24 mouse cellular contexts compared by ENCODE assay signal in genomic region chr12:112853050-112853729, GRCm38 (mm10). TPM values are rescaled to one million over a fixed set of nuclear protein-coding genes. Genes with fewer than 3 reads are reported as not detected.
DNase-seq lines count a peak whose midpoint lies in the region; ATAC-seq lines count a peak whose summit lies in the region.
"Had no signal": no experiment of that assay in that cellular context is flagged by ENCODE, and none has a peak within 500 bp of the region (broad histone marks: within the 10 kb centered on the region; RNA-seq: fewer than 3 reads in every experiment).

No protein-coding gene starts in this region.

- H3K9me3 ChIP-seq in embryonic facial prominence, embryonic 14.5 days (ENCODE audit: control insufficient read depth, low read length): no peaks in the 10 kb centered on the region
- H3K9me3 ChIP-seq in embryonic facial prominence, embryonic 10.5 days: no peaks in the 10 kb centered on the region
- no peaks in the 10 kb centered on the region for H3K9me3 ChIP-seq in intestine, embryonic 16.5 days (ENCODE audit: control insufficient read depth, low read length)
- H3K9me3 ChIP-seq in hindbrain, embryonic 14.5 days (ENCODE audit: control insufficient read depth, low read length): no peaks in the 10 kb centered on the region
- H3K9me3 ChIP-seq: heart, embryonic 10.5 days; hindbrain, embryonic 13.5 days; limb, embryonic 15.5 days; liver, embryonic 15.5 days; midbrain, embryonic 15.5 days had no signal

- no peak for ATAC-seq in embryonic facial prominence, embryonic 14.5 days (ENCODE audit: low read depth)
- ATAC-seq in intestine, embryonic 16.5 days: peak; percentile 33; the same call in 1 of the 2 replicates
- ATAC-seq in hindbrain, embryonic 14.5 days (ENCODE audit: low FRiP score): no peak
- ATAC-seq: forebrain, embryonic 14.5 days; midbrain, embryonic 15.5 days had no signal

- no peak for DNase-seq in embryonic facial prominence, embryonic 14.5 days (ENCODE audit: low spot score)
- DNase-seq in embryonic facial prominence, embryonic 10.5 days (ENCODE audit: low spot score): no peak
- DNase-seq in thymus, postnatal 14 days: peak; percentile 14
- DNase-seq in thymus, postnatal 10 days (ENCODE audit: low spot score in 2 of 2): no peak
- DNase-seq in T-cell, adult 2 months (ENCODE audit: low spot score): peak; percentile 42
- DNase-seq in ovary, postnatal 10 days (ENCODE audit: low spot score): no peak
- DNase-seq in hindbrain, embryonic 14.5 days (ENCODE audit: low spot score): no peak
- DNase-seq: adrenal gland, postnatal 25 days; cerebellum, adult 18-20 months; cerebellum, postnatal 36 days; heart, postnatal 10 days; kidney, adult 18-20 months; retina, postnatal 1 day; thymus, postnatal 25 days had no signal

- no peak overlapping the region for H3K27ac ChIP-seq in embryonic facial prominence, embryonic 14.5 days (replicated peaks; ENCODE audit: low read depth, low read length)
- no peak overlapping the region for H3K27ac ChIP-seq in embryonic facial prominence, embryonic 10.5 days (replicated peaks)
- H3K27ac ChIP-seq in intestine, embryonic 16.5 days (ENCODE audit: low read length): no peak overlapping the region
- no peak overlapping the region for H3K27ac ChIP-seq in hindbrain, embryonic 14.5 days
- H3K27ac ChIP-seq: heart, embryonic 10.5 days; hindbrain, embryonic 13.5 days; kidney, postnatal 0 days; limb, embryonic 15.5 days; liver, embryonic 15.5 days; midbrain, embryonic 15.5 days; stomach, postnatal 0 days had no signal

- 79% methylated on average over 11 of the region's 11 CpGs for WGBS in embryonic facial prominence, embryonic 14.5 days
- 89% methylated on average over 11 of the region's 11 CpGs for WGBS in embryonic facial prominence, embryonic 10.5 days
- WGBS in intestine, embryonic 16.5 days: 70% methylated on average over 11 of the region's 11 CpGs
- 83% methylated on average over 11 of the region's 11 CpGs for WGBS in hindbrain, embryonic 14.5 days

- H3K4me3 ChIP-seq in embryonic facial prominence, embryonic 14.5 days (ENCODE audit: low read depth, low read length): no peak overlapping the region
- no peak overlapping the region for H3K4me3 ChIP-seq in embryonic facial prominence, embryonic 10.5 days
- H3K4me3 ChIP-seq in intestine, embryonic 16.5 days (ENCODE audit: low read length): no peak overlapping the region
- no peak overlapping the region for H3K4me3 ChIP-seq in hindbrain, embryonic 14.5 days (replicated peaks; ENCODE audit: low read length)
- H3K4me3 ChIP-seq: heart, embryonic 10.5 days; hindbrain, embryonic 13.5 days; limb, embryonic 15.5 days; liver, embryonic 15.5 days; midbrain, embryonic 15.5 days; myocyte had no signal

- H3K4me1 ChIP-seq in embryonic facial prominence, embryonic 14.5 days (ENCODE audit: control insufficient read depth, insufficient read depth, low read length): no peaks in the 10 kb centered on the region
- peaks cover 4% of the 10 kb centered on the region; the same call in 1 of the 2 replicates for H3K4me1 ChIP-seq in embryonic facial prominence, embryonic 10.5 days
- no peaks in the 10 kb centered on the region for H3K4me1 ChIP-seq in intestine, embryonic 16.5 days (ENCODE audit: control insufficient read depth, insufficient read depth, low read length)
- H3K4me1 ChIP-seq in hindbrain, embryonic 14.5 days (replicated peaks; ENCODE audit: control insufficient read depth, insufficient read depth, low read length): no peaks in the 10 kb centered on the region
- H3K4me1 ChIP-seq: hindbrain, embryonic 13.5 days; limb, embryonic 15.5 days; liver, embryonic 15.5 days; midbrain, embryonic 15.5 days had no signal

- H3K27me3 ChIP-seq in embryonic facial prominence, embryonic 14.5 days (replicated peaks; ENCODE audit: control insufficient read depth, insufficient read depth, low read length): no peaks in the 10 kb centered on the region
- no peaks in the 10 kb centered on the region for H3K27me3 ChIP-seq in embryonic facial prominence, embryonic 10.5 days (replicated peaks; ENCODE audit: low read depth, poor library complexity, severe bottlenecking)
- H3K27me3 ChIP-seq in intestine, embryonic 16.5 days (replicated peaks; ENCODE audit: control insufficient read depth, insufficient read depth, low read length): no peaks in the 10 kb centered on the region
- no peaks in the 10 kb centered on the region for H3K27me3 ChIP-seq in hindbrain, embryonic 14.5 days (ENCODE audit: control insufficient read depth, insufficient read depth, low read length)
- H3K27me3 ChIP-seq: hindbrain, embryonic 13.5 days; limb, embryonic 15.5 days; liver, embryonic 15.5 days; midbrain, embryonic 15.5 days had no signal

- no peak overlapping the region for H3K4me2 ChIP-seq in embryonic facial prominence, embryonic 14.5 days (ENCODE audit: low read depth, low read length)
- H3K4me2 ChIP-seq in intestine, embryonic 16.5 days (ENCODE audit: low read depth, low read length): no peak overlapping the region
- no peak overlapping the region for H3K4me2 ChIP-seq in hindbrain, embryonic 14.5 days (replicated peaks)
- H3K4me2 ChIP-seq: hindbrain, embryonic 13.5 days; limb, embryonic 15.5 days; liver, embryonic 15.5 days; midbrain, embryonic 15.5 days had no signal

- no peaks in the 10 kb centered on the region for H3K36me3 ChIP-seq in embryonic facial prominence, embryonic 14.5 days (ENCODE audit: control insufficient read depth, insufficient read depth, low read length)
- H3K36me3 ChIP-seq in embryonic facial prominence, embryonic 10.5 days (replicated peaks): no peaks in the 10 kb centered on the region
- H3K36me3 ChIP-seq in intestine, embryonic 16.5 days (ENCODE audit: control insufficient read depth, insufficient read depth, low read length): no peaks in the 10 kb centered on the region
- H3K36me3 ChIP-seq in hindbrain, embryonic 14.5 days (replicated peaks; ENCODE audit: control insufficient read depth, insufficient read depth): no peaks in the 10 kb centered on the region
- H3K36me3 ChIP-seq: heart, embryonic 10.5 days; hindbrain, embryonic 13.5 days; limb, embryonic 15.5 days; liver, embryonic 15.5 days; midbrain, embryonic 15.5 days had no signal

- 0 out of 2 replicates have a peak overlapping the region, but pooled peaks have one; percentile 34 for H3K9ac ChIP-seq in embryonic facial prominence, embryonic 14.5 days (ENCODE audit: low read depth, low read length)
- no peak overlapping the region for H3K9ac ChIP-seq in intestine, embryonic 16.5 days (ENCODE audit: low read depth, low read length)
- no peak overlapping the region for H3K9ac ChIP-seq in hindbrain, embryonic 14.5 days
- H3K9ac ChIP-seq: hindbrain, embryonic 13.5 days; limb, embryonic 15.5 days; liver, embryonic 15.5 days; midbrain, embryonic 15.5 days had no signal

RNA-seq across cellular contexts. Expression of gene Gpr132, which starts 14.8 kb away (rescaled TPM):
- polyA plus RNA-seq in embryonic facial prominence, embryonic 14.5 days (2014; fragmentation: Nextera tagmentation; extraction: Ambion mirVana): 0.45 and 0.54 TPM in 2 replicates
- polyA plus RNA-seq in embryonic facial prominence, embryonic 10.5 days (2016; fragmentation: Nextera tagmentation; extraction: Ambion mirVana): 0.30 TPM in 1 of 2 replicates, not detected in the other
- polyA plus RNA-seq in intestine, embryonic 16.5 days (2015; fragmentation: Nextera tagmentation; extraction: Ambion mirVana): 0.40 and 0.48 TPM in 2 replicates
- polyA plus RNA-seq in hindbrain, embryonic 14.5 days (2014; fragmentation: Nextera tagmentation; extraction: Ambion mirVana): not detected in 2 replicates
- polyA plus RNA-seq: forebrain, embryonic 14.5 days; hindbrain, embryonic 13.5 days had no signal

RNA-seq across cellular contexts. Expression of gene Cdca4, which starts 24.0 kb away (rescaled TPM):
- polyA plus RNA-seq in embryonic facial prominence, embryonic 14.5 days (2014; fragmentation: Nextera tagmentation; extraction: Ambion mirVana): 86.2 and 105 TPM in 2 replicates
- 180 and 183 TPM in 2 replicates for polyA plus RNA-seq in embryonic facial prominence, embryonic 10.5 days (2016; fragmentation: Nextera tagmentation; extraction: Ambion mirVana)
- polyA plus RNA-seq in intestine, embryonic 16.5 days (2015; fragmentation: Nextera tagmentation; extraction: Ambion mirVana): 69.2 and 79.6 TPM in 2 replicates
- polyA plus RNA-seq in hindbrain, embryonic 14.5 days (2014; fragmentation: Nextera tagmentation; extraction: Ambion mirVana): 39.1 and 43.4 TPM in 2 replicates

RNA-seq across cellular contexts. Expression of gene Clba1, which starts 44.5 kb away (rescaled TPM):
- 6.6 and 7.1 TPM in 2 replicates for polyA plus RNA-seq in embryonic facial prominence, embryonic 14.5 days (2014; fragmentation: Nextera tagmentation; extraction: Ambion mirVana)
- 9.3 and 10.1 TPM in 2 replicates for polyA plus RNA-seq in embryonic facial prominence, embryonic 10.5 days (2016; fragmentation: Nextera tagmentation; extraction: Ambion mirVana)
- 3.4 and 4.1 TPM in 2 replicates for polyA plus RNA-seq in intestine, embryonic 16.5 days (2015; fragmentation: Nextera tagmentation; extraction: Ambion mirVana)
- 20.2 and 21.0 TPM in 2 replicates for polyA plus RNA-seq in hindbrain, embryonic 14.5 days (2014; fragmentation: Nextera tagmentation; extraction: Ambion mirVana)

RNA-seq across cellular contexts. Expression of gene Ahnak2, which starts 50.7 kb away (rescaled TPM):
- polyA plus RNA-seq in embryonic facial prominence, embryonic 14.5 days (2014; fragmentation: Nextera tagmentation; extraction: Ambion mirVana): 5.9 and 8.3 TPM in 2 replicates
- polyA plus RNA-seq in embryonic facial prominence, embryonic 10.5 days (2016; fragmentation: Nextera tagmentation; extraction: Ambion mirVana): 0.04 and 0.20 TPM in 2 replicates
- polyA plus RNA-seq in intestine, embryonic 16.5 days (2015; fragmentation: Nextera tagmentation; extraction: Ambion mirVana): 2.3 and 2.8 TPM in 2 replicates
- 1.9 and 2.5 TPM in 2 replicates for polyA plus RNA-seq in hindbrain, embryonic 14.5 days (2014; fragmentation: Nextera tagmentation; extraction: Ambion mirVana)

Comparison
In these comparisons a context has a peak if more than half of its experiments do, and no peak if none do; other contexts are left out.
1. DNase-seq: peak in thymus, postnatal 14 days (single experiment) and T-cell, adult 2 months (single experiment); none in embryonic facial prominence, embryonic 14.5 days (single experiment), embryonic facial prominence, embryonic 10.5 days (single experiment), thymus, postnatal 10 days (0 of 2), ovary, postnatal 10 days (single experiment) and hindbrain, embryonic 14.5 days (single experiment).